Mouse (Mus musculus) thymus, postnatal 36 days (tissue): ENCODE results near the gene Pip4p1.
"Not testable (repeated sequence)": the region's sequence is repeated elsewhere in the genome, so short reads cannot be mapped to it uniquely, and the experiment has no call there.

Source experiments
- DNase-seq, 2 experiments: peaks; one replicate each; pipeline ENCODE4 v3.0.0; 2022; ENCODE audit warnings: mixed read lengths in 2 of 2

Pip4p1 gene

DNA sequence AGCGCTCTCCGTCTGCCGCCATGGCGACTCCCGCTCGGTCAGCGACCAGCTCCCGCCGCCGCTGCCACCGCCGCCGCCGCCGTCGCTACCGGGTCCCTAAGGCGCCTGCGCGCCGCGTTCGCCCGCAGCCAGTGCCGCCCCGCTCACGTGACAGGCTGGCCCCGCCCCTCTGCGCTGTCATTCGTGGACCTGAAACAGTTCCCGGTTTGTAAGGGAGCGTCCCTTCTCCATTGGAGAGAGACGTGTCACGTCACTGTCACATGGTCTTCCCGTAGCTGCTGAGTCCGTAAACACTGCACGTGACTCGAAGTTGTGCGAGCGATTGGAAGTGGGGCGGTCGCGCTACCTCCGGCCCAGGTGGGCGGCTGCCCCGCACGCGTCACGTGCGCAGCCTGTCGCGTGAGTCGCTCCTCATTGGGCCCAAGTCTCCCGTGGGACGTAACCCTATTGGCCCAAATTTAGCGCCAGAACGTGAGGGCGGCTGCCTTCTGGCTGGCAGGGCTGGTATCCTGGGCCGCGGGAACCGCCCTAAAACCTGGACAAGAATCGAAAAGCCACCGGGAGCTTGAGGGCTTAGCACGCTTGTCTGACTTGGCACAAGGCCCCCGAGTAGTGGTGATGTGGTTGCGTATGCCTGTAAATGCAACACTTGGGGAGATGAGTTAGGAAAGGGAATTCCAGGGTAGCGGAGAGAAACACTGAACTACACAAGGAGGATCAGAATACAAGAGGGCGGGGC, at the start of gene Pip4p1, which contains the start of gene Pnp:
Pip4p1 (minus strand) TSS at position 103 of the 739 bp plus-strand sequence.
Pnp (plus strand) TSS at position 329 of the 739 bp plus-strand sequence.
- peak; percentile 99 for DNase-seq

DNA sequence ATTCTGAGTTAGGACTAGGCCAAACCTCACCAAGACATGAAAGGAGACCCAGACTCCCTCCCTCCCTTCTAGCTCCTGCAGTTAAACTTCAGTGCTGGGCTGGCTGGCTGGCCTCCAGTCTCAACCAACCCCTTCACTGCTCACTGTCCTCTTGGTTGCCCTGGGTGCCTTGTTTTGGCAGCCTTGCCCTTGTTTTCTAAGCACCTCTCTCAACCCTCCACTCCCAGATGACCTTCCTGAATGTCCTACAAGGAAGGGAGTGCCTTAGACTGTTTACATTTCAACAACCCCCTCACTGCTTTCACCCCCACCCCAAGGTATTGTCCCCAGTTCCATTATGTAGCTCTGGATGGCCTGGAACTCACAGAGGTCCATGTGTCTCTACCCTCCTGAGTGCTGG, 49.0 kb upstream of the Pip4p1 start:
- no peak for DNase-seq

GRCm38 (mm10) chr14:50978451-50978850, 47.8 kb upstream of the Pip4p1 start:
- not testable (repeated sequence) for DNase-seq

GRCm38 (mm10) chr14:50976674-50977073, 46.0 kb upstream of the Pip4p1 start:
- DNase-seq: no peak

DNA sequence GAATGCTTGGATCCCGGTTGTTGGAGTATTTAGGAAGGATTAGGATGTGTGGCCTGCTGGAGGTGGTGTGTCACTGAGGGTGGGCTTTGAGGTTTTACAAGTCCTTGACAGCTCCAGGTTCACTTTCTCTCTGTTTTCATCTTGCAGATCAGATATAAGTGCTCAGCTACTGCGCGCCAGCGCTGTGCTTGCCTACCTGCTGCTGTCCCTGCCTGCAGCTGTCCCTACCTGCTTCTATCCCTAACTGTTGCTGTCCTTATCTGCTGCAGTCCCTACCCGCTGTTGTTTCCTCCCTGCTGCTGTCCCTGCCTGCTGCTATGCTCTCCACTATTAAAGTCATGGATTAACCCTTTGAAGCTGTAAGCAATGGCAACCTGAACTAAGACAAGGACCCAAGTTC, 44.3 kb upstream of the Pip4p1 start:
- DNase-seq: no peak

DNA sequence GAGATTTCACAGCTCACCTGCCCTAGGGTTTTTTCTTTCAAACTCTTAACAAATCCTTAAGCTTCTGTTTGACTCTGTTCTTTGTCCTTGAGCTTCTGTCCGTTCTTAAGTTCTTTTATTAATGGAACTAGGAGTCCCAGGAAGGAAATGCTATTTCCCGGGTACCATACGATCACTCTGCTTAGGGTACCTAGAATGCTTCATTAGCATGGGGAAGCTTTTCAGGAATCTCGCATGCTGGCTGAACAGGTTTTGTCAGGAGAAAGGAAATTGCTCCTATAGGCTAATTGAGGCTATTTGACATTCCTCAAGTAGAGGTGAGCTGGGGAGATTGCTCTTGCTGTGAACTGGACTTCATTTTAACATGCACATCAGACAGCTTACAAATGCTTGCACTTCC, 43.0 kb upstream of the Pip4p1 start:
- no peak for DNase-seq

DNA sequence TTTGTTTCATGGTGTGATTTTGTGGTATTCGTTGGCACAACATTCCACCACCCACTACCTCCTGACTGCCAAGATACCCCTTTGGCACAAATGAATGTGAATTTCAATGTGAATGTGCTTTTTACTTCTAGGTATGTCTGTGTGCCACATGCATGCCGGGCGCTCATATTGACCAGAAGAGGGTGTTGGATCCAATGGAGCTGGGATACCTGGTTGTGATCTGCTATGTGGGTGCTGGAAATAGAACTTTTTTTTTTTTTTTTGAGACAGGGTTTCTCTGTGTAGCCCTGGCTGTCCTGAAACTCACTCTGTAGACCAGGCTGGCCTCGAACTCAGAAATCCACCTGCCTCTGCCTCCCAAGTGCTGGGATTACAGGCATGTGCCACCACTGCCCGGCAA, 42.4 kb upstream of the Pip4p1 start:
- not testable (repeated sequence) for DNase-seq

DNA sequence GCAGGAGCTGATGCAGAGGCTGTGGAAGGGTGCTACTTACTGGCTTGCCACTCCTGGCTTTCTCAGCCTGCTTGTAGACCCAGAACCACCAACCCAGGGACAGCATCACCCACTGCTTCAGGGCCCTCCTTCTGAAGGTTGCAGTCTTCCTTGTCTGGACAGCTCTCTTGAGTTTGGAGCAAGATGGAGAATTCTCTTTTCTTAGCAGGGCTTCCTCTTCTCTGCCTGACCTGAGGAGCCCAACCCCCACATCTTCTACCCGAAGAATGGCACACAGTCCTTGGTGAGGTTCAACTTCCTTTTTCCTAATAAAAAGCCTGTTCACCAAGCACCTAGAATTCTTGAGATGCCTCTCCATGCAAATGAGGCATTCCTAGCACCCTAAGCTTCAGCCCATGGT, 40.2 kb upstream of the Pip4p1 start:
- no peak for DNase-seq

DNA sequence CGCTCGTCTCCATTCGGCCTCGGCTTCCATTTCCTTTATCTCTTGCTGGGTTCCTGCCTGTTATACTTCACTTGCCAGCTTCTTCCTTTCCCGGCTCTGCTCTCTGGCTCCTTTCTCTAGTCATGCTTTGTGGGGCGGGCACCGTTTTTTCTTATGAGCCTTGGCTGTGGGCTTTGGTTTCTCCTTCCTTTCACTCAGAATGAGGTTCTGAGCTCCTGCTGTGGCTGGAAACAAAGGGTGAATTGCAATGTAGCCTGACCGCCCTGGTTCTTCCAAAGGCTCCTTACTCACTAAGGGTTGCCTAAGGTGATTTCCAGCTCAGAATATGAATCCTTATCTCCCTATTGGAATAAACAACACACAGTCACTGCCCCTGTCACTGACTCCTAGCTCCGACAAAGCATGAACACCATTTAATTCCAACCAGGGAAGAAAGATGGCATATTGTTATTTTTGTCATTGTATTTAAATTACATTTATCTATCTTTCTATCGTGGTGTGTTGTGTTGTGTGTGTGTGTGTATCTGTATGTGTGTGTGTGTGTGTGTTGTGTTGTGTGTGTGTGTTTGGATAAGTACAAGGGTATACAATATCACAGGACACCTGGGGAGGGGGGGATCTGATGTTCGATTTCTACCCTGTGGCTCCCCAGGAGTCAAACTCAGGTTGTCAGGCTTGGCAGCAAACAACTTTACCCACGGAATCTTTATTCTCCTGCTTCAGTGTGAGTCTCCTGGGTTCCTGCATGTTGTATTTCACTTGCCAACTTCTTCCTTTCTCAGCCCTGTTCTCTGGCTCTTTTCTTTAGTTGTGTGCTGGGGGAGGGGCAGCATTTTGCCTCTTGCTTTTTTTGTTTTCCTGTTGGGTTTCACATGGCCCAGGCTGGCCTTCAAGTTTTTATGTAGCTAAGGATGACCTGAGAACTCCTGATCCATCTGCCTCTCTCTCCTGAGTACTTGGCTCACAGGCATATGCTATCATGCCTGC, 39.2 kb upstream of the Pip4p1 start:
- DNase-seq: peak in 1 of 2 experiments; percentile 11

DNA sequence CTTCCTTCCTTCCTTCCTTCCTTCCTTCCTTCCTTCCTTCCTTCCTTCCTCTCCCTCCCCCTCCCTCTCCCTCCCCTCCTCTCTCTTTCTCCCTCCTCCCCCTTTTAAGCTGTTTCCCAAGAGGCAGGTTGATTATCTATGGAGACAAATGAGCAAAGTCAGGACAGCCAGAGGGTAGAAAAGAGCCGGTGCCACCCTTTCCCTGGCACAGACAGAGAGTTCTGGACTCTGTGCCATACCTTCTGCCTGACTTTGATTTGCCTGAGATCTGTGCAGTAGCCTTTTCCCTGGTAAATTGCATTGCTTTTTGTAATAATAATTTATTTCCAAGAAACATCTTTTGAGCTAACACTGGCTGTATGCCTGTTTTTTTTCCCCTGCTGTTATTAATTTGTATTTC, 38.4 kb upstream of the Pip4p1 start:
- DNase-seq: no peak

- no peak for DNase-seq
These were observed 37.7 kb upstream of the Pip4p1 start for GRCm38 (mm10) chr14:50968216-50968980.

DNA sequence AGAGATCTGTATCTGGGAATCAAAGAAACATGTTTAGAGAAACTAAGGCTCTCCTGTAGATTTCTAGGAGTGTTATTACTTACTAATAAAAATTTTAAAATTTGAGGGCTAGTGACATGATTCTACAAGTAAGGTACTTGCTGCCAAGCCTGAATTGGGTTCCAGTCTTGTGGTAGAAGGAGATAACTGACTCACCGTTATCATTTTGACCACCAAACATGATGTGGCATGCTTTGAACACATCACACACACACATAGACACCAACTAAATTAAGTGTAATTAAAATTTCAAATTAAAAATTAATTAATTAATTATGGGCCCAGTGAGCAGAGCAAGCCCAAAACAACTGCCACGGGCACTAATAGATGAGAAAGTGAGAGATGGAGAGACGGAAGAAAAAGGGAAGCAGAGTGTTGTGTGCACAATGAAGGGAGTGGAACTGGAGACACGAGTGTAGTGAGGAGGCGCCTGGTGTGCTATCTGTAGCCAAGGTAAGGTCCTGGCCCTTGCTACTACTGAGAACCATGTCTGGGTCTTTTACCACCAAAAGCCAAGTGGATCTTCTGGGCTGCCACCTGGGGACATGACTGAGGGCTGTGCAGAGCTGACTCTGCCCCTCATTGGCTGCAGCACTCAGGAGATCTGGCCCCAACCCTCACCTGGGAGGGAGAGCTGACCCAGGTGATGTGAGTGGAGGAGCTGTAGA, 27.8 kb upstream of the Pip4p1 start:
- not testable (repeated sequence) for DNase-seq

DNA sequence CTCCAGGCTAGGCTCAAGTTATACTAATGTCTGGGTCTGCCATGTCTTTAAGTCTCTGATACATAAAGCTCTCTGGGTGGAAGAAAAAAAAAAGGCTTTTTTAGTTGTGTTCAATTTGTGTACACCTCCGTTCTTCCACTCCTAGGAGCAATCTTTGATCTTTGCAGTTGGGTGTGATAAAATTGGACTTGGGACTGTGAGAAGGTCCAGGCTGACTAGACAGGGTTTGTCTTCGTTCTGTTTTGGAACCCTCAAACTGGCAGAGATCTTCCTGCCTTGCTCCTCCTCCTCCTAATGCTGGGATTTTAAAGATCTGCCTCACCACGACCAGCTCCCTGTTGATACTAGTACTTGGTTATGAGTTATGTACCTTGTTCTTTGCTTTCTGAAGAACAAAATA, 26.5 kb upstream of the Pip4p1 start:
- not testable (repeated sequence) for DNase-seq

GRCm38 (mm10) chr14:50956724-50957123, 26.1 kb upstream of the Pip4p1 start:
- not testable (repeated sequence) for DNase-seq

DNA sequence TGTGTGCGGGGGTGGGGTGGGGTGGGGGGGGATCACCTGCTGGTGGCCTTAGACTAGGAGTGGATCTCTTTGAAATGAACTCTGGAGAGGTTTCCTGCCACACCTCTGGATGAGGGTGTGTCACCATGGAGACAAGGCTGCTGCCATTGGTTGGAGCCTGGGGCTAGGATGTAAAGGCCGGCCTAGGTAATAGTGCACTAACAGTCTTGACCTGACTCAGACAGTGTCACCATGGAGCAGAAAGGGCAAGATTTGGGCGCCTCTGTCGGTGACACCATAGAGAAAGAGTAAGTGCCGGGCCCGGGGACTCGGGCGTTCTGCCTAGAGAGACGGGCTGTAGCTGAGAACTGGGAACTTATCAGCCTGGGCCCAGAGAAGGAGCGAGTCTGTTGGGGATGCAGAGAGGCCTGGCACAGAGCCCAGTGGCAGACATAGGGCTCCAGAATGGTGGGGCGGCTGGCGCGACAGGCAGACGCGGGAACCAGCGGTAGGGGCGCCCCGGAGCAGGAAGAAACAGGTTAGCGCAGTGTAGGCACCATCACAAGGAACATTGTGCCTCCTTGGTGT, 25.4 kb upstream of the Pip4p1 start, which contains the start of gene Pnp2:
Pnp2 (plus strand) TSS at position 51 of the 567 bp plus-strand sequence.
- peak; percentile 71 to 74 for DNase-seq

- DNase-seq: no peak
These were observed 24.8 kb upstream of the Pip4p1 start for GRCm38 (mm10) chr14:50955487-50955886.

DNA sequence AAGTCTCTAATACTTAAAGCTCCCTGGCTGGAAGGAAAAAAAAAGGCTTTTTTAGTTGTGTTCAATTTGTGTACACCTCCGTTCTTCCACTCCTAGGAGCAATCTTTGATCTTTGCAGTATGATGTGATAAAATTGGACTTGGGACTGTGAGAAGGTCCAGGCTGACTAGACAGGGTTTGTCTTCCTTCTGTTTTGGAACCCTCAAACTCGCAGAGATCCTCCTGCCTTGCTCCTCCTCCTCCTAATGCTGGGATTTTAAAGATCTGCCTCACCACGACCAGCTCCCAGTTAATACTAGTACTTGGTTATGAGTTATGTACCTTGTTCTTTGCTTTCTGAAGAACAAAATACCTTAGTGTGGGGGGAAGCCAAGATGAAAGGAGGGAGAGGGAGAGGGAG, 14.9 kb upstream of the Pip4p1 start:
- DNase-seq: not testable (repeated sequence)

DNA sequence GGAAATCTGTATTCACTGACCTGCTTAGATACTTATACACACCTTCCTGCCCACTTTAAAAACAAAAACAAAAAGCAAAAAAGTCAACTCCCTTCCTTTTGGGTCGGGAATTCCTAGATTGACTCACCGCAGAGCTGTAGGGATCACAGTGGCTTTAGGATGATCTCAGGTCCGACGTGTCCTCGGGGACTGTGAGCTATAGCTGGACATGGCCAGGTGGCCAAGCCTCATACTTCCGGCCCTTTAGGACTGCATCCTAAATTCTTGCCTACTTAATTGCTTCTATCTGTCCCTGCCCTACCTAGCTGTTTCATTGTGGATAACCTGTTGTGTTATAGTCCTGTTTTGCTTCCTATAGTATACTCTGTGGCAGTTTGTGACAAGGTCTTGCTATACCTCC, 14.4 kb upstream of the Pip4p1 start:
- not testable (repeated sequence) for DNase-seq

DNA sequence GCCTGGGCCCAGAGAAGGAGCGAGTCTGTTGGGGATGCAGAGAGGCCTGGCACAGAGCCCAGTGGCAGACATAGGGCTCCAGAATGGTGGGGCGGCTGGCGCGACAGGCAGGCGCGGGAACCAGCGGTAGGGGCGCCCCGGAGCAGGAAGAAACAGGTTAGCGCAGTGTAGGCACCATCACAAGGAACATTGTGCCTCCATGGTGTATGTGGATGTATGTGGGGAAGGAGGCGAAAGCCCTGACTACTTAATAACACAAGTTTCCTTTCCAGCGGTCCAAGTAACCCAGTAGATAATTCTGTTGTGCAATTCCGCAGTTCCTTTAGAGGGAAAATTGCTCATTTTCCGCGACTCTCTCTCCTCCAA, 14.0 kb upstream of the Pip4p1 start:
- peak in 1 of 2 experiments; percentile 80 for DNase-seq

GRCm38 (mm10) chr14:50943932-50944667, 13.4 kb upstream of the Pip4p1 start, which contains the start of gene Gm49342:
Gene Gm49342, plus strand, starts transcription at chr14:50944517.
- peak; percentile 84 to 85 for DNase-seq

DNA sequence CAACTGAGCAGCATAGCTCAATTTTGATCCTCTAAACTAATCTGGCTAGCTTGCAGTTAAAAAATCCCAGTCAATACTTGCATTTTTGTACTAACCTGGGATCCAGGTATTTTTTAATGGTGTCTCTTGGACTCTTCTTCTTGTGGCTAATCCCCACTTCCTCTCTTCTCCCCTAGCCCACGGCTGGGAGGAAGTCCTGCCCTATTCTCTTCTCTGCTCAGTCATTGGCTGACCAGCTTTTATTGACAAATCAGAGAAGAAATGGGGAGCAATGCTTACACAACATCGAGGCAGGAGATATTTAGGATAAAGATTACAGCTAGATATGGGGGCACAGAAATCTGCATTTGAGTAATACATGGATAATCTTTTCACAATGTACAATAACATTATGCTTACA, 8.3 kb upstream of the Pip4p1 start:
- DNase-seq: no peak
